Mouse (Mus musculus): ENCODE measurements around the gene Klc2.

- TF ChIP-seq CTCF (IDR thresholded peaks at IDR 0.05; ENCODE audit: control insufficient read depth, insufficient read depth, insufficient replicate concordance, low read depth, low read length) (no peak), POLR2A (IDR thresholded peaks at IDR 0.05; ENCODE audit: control insufficient read depth, low read depth, low read length) (no peak)
These were observed 33.6 kb downstream of the Klc2 start for GRCm38 (mm10) chr19:5084834-5085144.
